Mouse (Mus musculus): ENCODE data around the gene Tssk2.

Gene Tssk2

GRCm38 (mm10) chr16:17898462-17898861 lies at the start of gene Tssk2, which contains the start of gene Dgcr2:
Tssk2 (plus strand) TSS chr16:17898637.
Dgcr2 (minus strand) TSS chr16:17898562.
- DNase-seq: no peak

GRCm38 (mm10) chr16:17848928-17849327 lies 49.5 kb upstream of the Tssk2 start:
- peak; percentile 37 to 50 for DNase-seq

GRCm38 (mm10) chr16:17849486-17849885 lies 49.0 kb upstream of the Tssk2 start:
- DNase-seq: no peak

GRCm38 (mm10) chr16:17851331-17851730 lies 47.1 kb upstream of the Tssk2 start:
- no peak for DNase-seq

- DNase-seq: no peak
These were observed 46.6 kb upstream of the Tssk2 start for GRCm38 (mm10) chr16:17851860-17852259.

GRCm38 (mm10) chr16:17853263-17853662 lies 45.2 kb upstream of the Tssk2 start:
- no peak for DNase-seq

GRCm38 (mm10) chr16:17857157-17857556 lies 41.3 kb upstream of the Tssk2 start:
- no peak for DNase-seq

- DNase-seq: peak; percentile 51 to 60
These were observed 39.8 kb upstream of the Tssk2 start for GRCm38 (mm10) chr16:17858592-17858991.

GRCm38 (mm10) chr16:17865293-17865692 lies 33.1 kb upstream of the Tssk2 start:
- DNase-seq: no peak

GRCm38 (mm10) chr16:17865770-17866169 lies 32.7 kb upstream of the Tssk2 start:
- DNase-seq: peak in 1 of 2 experiments; percentile 9

GRCm38 (mm10) chr16:17871248-17871647 lies 27.2 kb upstream of the Tssk2 start:
- DNase-seq: no peak

GRCm38 (mm10) chr16:17872995-17873394 lies 25.4 kb upstream of the Tssk2 start:
- DNase-seq: no peak

- no peak for DNase-seq
These were observed 23.3 kb upstream of the Tssk2 start for GRCm38 (mm10) chr16:17875174-17875573.

- DNase-seq: no peak
These were observed 22.3 kb upstream of the Tssk2 start for GRCm38 (mm10) chr16:17876096-17876495.

- DNase-seq: no peak
These were observed 18.9 kb upstream of the Tssk2 start for GRCm38 (mm10) chr16:17879571-17879970.

GRCm38 (mm10) chr16:17882196-17882595 lies 16.2 kb upstream of the Tssk2 start:
- no peak for DNase-seq

GRCm38 (mm10) chr16:17884116-17884515 lies 14.3 kb upstream of the Tssk2 start:
- DNase-seq: no peak

GRCm38 (mm10) chr16:17889689-17890341 lies 8.6 kb upstream of the Tssk2 start:
- DNase-seq: no peak

GRCm38 (mm10) chr16:17890342-17890727 lies 8.1 kb upstream of the Tssk2 start:
- no peak for DNase-seq

GRCm38 (mm10) chr16:17890917-17891566 lies 7.4 kb upstream of the Tssk2 start:
- peak; percentile 83 to 90 for DNase-seq

- peak; percentile 100 for DNase-seq
These were observed 6.9 kb upstream of the Tssk2 start, which contains the start of gene Gm20518 for GRCm38 (mm10) chr16:17891567-17891959. Gm20518 (minus strand) TSS chr16:17891671.

- DNase-seq: peak; percentile 24 to 41
These were observed 5.8 kb upstream of the Tssk2 start for GRCm38 (mm10) chr16:17892606-17893005.

- DNase-seq: no peak
These were observed 4.5 kb upstream of the Tssk2 start, which contains the start of gene Tssk1 for GRCm38 (mm10) chr16:17893923-17894322. Tssk1 (plus strand) TSS chr16:17894223.

- no peak for DNase-seq
These were observed 2.3 kb upstream of the Tssk2 start for GRCm38 (mm10) chr16:17896091-17896490.
